Mouse (Mus musculus) testis, adult 10 weeks (tissue): ENCODE measurements around the gene Xntrpc. TPM values are rescaled to one million over a fixed set of nuclear protein-coding genes. Genes with fewer than 3 reads are reported as not detected.

Source experiments
- polyA plus RNA-seq: library from polyadenylated mRNA; stranded (reverse); fragments of 350-450 nt; fragmentation: Illumina TruSeq; extraction: RNeasy Lipid Tissue Mini Kit (QIAGEN cat#74804); gene quantifications from one replicate; pipeline ENCODE4 v1.2.3, GENCODE M21; 2014; ENCODE audit warnings: low read depth, low replicate concordance

The Xntrpc gene
- polyA plus RNA-seq: 0.10 TPM

DNA sequence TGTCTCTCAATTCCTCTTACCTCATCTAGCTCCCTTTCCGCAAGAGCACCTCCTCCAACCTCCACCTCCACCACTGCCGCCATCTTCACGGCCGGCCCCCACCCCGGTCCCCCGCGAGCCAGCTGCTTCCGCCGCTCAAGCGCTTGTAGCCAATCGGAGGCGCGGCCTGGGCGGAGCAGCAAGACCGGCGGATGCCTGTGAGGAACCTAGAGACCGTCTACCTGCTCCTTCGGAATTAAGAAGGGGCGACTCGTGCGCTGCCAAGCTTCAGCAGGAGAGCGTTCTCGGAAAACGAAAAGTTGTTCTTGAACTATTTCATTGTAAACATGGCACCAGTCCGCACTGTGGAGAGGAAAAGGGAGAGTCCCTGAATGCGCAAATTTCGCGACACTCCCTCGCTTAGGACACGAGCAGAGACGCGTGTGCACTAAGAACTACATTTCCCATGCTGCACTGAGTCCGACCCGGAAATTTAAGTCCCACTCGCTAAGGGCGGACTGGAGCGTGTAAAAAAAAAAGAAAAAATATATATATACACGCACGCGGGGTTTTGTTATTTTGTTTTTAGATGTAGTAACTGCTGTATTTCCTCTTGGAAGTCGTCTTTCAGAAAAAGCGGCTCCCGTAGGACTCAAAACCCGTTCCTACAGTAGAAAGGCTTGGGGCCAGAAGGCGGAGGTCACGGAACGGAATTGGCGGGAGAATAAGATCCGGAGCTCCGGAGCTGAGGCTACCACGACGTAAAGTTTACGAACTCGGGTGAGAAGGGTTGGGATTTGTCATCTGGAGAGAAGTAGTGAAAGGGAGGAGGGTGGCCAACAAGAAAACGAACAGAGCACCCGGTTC, at the start of gene Xntrpc, which contains the start of the genes Rnf121 and Xndc1:
TSS of gene Xntrpc (plus strand) at position 668 of the 846 bp plus-strand sequence.
TSS of gene Rnf121 (minus strand) at position 424 of the 846 bp plus-strand sequence.
TSS of gene Xndc1 (plus strand) at position 466 of the 846 bp plus-strand sequence.

DNA sequence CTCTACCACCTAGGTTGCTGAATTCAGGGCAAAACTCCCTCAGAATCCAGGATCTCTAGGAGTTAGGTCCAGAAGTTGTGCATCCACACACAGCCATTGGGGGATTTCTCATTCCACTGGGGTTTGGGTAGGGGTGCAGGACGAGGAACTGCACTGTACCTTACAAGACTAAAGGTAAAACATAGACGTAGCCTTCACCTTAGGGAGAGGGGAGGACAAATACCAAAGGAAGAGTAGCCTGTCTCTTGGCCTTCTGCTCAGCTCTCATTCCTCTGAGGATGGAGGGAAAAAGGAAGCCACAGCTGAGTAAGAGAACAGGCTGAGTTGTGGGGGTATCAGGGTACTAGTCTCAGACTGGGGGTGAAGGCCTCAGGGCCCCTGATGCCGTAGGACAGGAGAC, 46.9 kb upstream of the Xntrpc start, which contains the start of gene Il18bp:
TSS of gene Il18bp (minus strand) at position 101 of the 400 bp plus-strand sequence.

DNA sequence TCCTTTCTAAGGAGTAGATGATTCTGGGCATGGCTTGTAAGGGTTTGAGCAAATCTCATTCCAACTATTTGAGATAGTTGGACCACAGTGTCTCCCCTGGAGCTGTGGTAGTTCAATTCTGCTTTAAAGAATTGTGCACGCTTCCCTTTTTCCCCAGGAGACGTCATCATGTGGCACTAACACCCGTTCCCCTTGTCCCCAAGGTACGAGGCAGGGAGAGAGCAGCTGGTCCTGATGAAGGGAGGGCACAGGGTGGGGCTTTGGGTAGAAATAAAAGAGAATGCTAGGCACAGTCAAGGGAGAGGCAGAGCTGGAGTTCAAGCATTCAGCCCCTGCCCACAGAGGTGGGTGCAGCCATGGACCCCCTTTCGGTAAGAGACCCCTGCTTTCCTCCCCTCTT, 17.3 kb downstream of the Xntrpc start, which contains the start of gene Trpc2:
TSS of gene Trpc2 (plus strand) at position 301 of the 400 bp plus-strand sequence.

DNA sequence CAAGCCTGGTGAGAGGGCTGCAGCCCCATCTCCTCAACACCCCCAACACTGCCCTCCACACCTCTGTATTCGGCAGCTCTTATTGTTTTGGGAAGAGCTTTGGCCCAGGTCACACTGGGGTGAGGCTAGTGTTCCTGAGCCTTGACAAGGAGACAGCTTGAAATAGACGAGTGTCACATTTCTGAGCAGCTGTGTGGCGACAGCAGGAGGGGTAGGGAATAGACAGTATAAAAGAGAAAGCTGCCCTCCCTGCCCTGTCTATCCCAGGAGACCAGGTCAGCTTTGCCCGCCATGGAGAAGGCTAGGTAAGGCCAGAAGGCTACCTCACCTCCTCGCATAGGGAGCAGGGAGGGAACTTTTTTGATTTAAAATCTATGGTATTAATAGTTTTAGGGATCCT, 36.0 kb downstream of the Xntrpc start, which contains the start of gene Art1:
TSS of gene Art1 (plus strand) at position 257 of the 400 bp plus-strand sequence.

DNA sequence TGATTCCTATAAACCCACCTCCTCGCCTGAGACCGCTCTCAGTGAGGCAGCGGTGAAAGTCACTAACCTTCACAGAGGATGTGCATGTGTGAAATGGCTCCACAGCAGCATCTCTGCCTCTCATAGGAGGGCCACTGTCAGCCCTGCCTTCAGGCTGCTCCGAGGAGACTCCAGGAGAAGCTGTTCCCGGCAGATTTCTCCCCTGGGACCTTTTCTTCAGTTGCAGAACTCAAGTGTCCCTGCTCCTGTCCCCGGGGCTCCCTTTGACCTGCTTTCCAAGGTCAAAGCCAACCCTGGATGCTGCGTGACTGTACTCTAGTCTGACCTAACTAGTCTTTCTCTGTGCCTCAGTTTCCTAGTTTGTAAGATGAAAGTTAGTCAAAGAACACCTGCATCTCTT, 43.7 kb downstream of the Xntrpc start, which contains the start of gene Art5:
TSS of gene Art5 (minus strand) at position 319 of the 400 bp plus-strand sequence.

DNA sequence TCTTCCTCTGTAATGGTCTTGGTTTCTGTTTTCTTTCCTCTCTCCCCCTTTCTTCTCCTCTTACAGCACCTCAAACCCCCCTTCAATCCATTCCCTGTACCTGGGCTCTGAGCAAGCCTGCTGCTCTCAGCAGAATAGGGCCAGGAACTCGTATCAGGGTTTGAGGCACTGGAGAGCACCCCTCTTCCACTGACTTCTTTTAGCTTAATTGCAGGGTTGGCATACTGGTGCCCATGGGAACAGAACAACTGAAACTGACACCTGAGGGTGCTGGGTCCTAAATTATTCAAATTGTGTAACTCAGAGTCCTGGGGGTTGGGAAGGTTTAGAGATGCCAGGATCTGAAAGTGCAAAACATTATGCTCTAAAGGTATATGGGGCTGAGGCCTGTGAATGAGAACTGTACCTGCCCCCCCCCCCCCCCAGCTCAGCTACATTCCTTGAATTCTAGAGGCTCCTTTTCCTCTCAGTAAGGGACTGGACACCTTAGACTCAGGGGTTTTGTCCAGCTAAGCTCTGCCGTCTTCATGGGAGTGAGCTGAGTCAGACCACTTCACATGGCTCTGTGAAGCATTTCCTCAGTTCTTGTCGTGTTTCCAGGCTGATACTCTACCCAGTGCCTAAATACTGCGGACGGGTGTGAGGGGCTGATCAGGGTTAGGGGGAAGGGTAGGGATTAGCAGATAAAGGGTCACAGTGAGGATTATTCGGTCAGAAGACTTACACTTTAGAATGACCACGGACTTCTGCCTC, 51.2 kb downstream of the Xntrpc start, which contains the start of gene Chrna10:
TSS of gene Chrna10 (minus strand) at position 250 of the 753 bp plus-strand sequence.

Other genes with a start within 250 kb of the Xntrpc start
- not detected for gene Phox2a, start 247.4 kb upstream of the Xntrpc start, polyA plus RNA-seq
- gene Inppl1, start 227.5 kb upstream of the Xntrpc start, polyA plus RNA-seq: 12.1 TPM
- 1.6 TPM for gene Folr2, start 208.5 kb upstream of the Xntrpc start, polyA plus RNA-seq
- gene Anapc15, start 202.0 kb upstream of the Xntrpc start, polyA plus RNA-seq: 33.6 TPM
- 6.4 TPM for gene Folr1, start 194.9 kb upstream of the Xntrpc start, polyA plus RNA-seq
- 4.8 TPM for gene Lamtor1, start 159.8 kb upstream of the Xntrpc start, polyA plus RNA-seq
- gene Tomt, start 159.4 kb upstream of the Xntrpc start, polyA plus RNA-seq: 0.32 TPM
- gene Lrrc51, start 131.8 kb upstream of the Xntrpc start, polyA plus RNA-seq: 252 TPM
- 28.6 TPM for gene Numa1, start 131.6 kb upstream of the Xntrpc start, polyA plus RNA-seq
- 3.4 TPM for gene Il18bp, start 47.0 kb upstream of the Xntrpc start, polyA plus RNA-seq
- 11.2 TPM for gene Rnf121, start 244 bp upstream of the Xntrpc start, polyA plus RNA-seq
- gene Xndc1, start 202 bp upstream of the Xntrpc start, polyA plus RNA-seq: 21.1 TPM
- gene Trpc2, start 17.4 kb downstream of the Xntrpc start, polyA plus RNA-seq: not detected
- gene Art1, start 36.0 kb downstream of the Xntrpc start, polyA plus RNA-seq: 1.9 TPM
- 3.3 TPM for gene Art5, start 43.8 kb downstream of the Xntrpc start, polyA plus RNA-seq
- not detected for gene Chrna10, start 51.1 kb downstream of the Xntrpc start, polyA plus RNA-seq
- 392 TPM for gene Nup98, start 144.5 kb downstream of the Xntrpc start, polyA plus RNA-seq
- gene Pgap2, start 144.5 kb downstream of the Xntrpc start, polyA plus RNA-seq: 56.3 TPM
- 0.99 TPM for gene Rhog, start 190.3 kb downstream of the Xntrpc start, polyA plus RNA-seq
- 32.9 TPM for gene Stim1, start 202.1 kb downstream of the Xntrpc start, polyA plus RNA-seq